Mouse (Mus musculus) skeletal muscle tissue, adult 2 months (tissue): ENCODE measurements around the gene 4930562C15Rik.

Experiments used
- DNase-seq: peaks from one replicate; pipeline ENCODE4 v3.0.0-alpha.2; 2012; ENCODE audit warnings: low read depth, low spot score

4930562C15Rik gene

GRCm38 (mm10) chr16:4861392-4861791 is 26.2 kb downstream of the 4930562C15Rik start:
- no peak for DNase-seq

GRCm38 (mm10) chr16:4862863-4863483 is 27.8 kb downstream of the 4930562C15Rik start:
- DNase-seq, result peak; percentile 63

- no peak for DNase-seq
Measured at GRCm38 (mm10) chr16:4863742-4864141, 28.5 kb downstream of the 4930562C15Rik start.

- DNase-seq, result no peak
Measured at GRCm38 (mm10) chr16:4866101-4866695, 31.0 kb downstream of the 4930562C15Rik start.

GRCm38 (mm10) chr16:4870490-4870889 is 35.3 kb downstream of the 4930562C15Rik start:
- no peak for DNase-seq

- DNase-seq, result no peak
Measured at GRCm38 (mm10) chr16:4871926-4872325, 36.7 kb downstream of the 4930562C15Rik start.

GRCm38 (mm10) chr16:4875198-4876032 is 40.2 kb downstream of the 4930562C15Rik start:
- DNase-seq, result no peak

- DNase-seq, result peak; percentile 47
Measured at GRCm38 (mm10) chr16:4876033-4876680, 40.9 kb downstream of the 4930562C15Rik start.

- DNase-seq, result no peak
Measured at GRCm38 (mm10) chr16:4877195-4877594, 42.0 kb downstream of the 4930562C15Rik start.

GRCm38 (mm10) chr16:4877701-4878100 is 42.5 kb downstream of the 4930562C15Rik start:
- DNase-seq, result no peak

- peak; percentile 36 for DNase-seq
Measured at GRCm38 (mm10) chr16:4878192-4878885, 43.1 kb downstream of the 4930562C15Rik start.

GRCm38 (mm10) chr16:4879101-4879707 is 44.0 kb downstream of the 4930562C15Rik start:
- peak; percentile 50 for DNase-seq

- DNase-seq, result peak; percentile 91
Measured at GRCm38 (mm10) chr16:4879708-4880124, 44.5 kb downstream of the 4930562C15Rik start.

- peak; percentile 100 for DNase-seq
Measured at GRCm38 (mm10) chr16:4880136-4880825, 45.1 kb downstream of the 4930562C15Rik start, which contains the start of gene Ubald1. Gene Ubald1, minus strand, starts transcription at chr16:4880315.

GRCm38 (mm10) chr16:4881400-4882351 is 46.5 kb downstream of the 4930562C15Rik start:
- no peak for DNase-seq

GRCm38 (mm10) chr16:4884930-4885329 is 49.7 kb downstream of the 4930562C15Rik start:
- DNase-seq, result no peak

- DNase-seq, result peak; percentile 91
Measured at GRCm38 (mm10) chr16:4885760-4886689, 50.8 kb downstream of the 4930562C15Rik start, which contains the start of gene Mgrn1. Gene Mgrn1, plus strand, starts transcription at chr16:4886249.

- DNase-seq, result no peak
Measured at GRCm38 (mm10) chr16:4886690-4887020, 51.4 kb downstream of the 4930562C15Rik start.
